Mouse (Mus musculus) MEL (cell line): ENCODE results near the gene Ociad2.

Source experiments
- CTCF ChIP-seq, 3 experiments: IDR thresholded peaks in 2 of 3; conservative IDR thresholded peaks in 1 of 3; 2 replicates each; pipeline ENCODE4 v1.5.1; 2011 to 2012; ENCODE audit warnings: low read length in 3 of 3, low read depth in 2 of 3, mild to moderate bottlenecking in 2 of 3, improper control_type of control experiment in 1 of 3, inconsistent platforms in 1 of 3, mixed read lengths in 1 of 3, moderate library complexity in 1 of 3; ENCODE audit not compliant: control insufficient read depth in 1 of 3, insufficient read depth in 1 of 3, poor library complexity in 1 of 3, severe bottlenecking in 1 of 3
- E2F4 ChIP-seq: IDR thresholded peaks from 2 replicates; pipeline ENCODE4 v1.6.1; 2011; ENCODE audit warnings: low read depth, low read length, improper control_type of control experiment, borderline replicate concordance
- GATA1 ChIP-seq: IDR thresholded peaks from 2 replicates; pipeline ENCODE4 v1.6.1; 2011; ENCODE audit warnings: low read depth, low read length, improper control_type of control experiment
- MEF2A ChIP-seq: IDR thresholded peaks from 2 replicates; pipeline ENCODE4 v1.6.1; 2014; ENCODE audit warnings: low read depth, mild to moderate bottlenecking, inconsistent platforms, low read length, improper control_type of control experiment; ENCODE audit not compliant: poor library complexity, insufficient replicate concordance, severe bottlenecking; ENCODE audit errors: extremely low read depth
- POLR2A ChIP-seq, 2 experiments: IDR thresholded peaks; 2 replicates each; pipeline ENCODE4 v1.6.1; 2011 to 2012; ENCODE audit warnings: low read length in 2 of 2, mild to moderate bottlenecking in 2 of 2, control low read depth in 1 of 2, improper control_type of control experiment in 1 of 2, low read depth in 1 of 2, moderate library complexity in 1 of 2; ENCODE audit not compliant: control insufficient read depth in 1 of 2, insufficient read depth in 1 of 2, poor library complexity in 1 of 2
- POLR2AphosphoS2 ChIP-seq: IDR thresholded peaks from 2 replicates; pipeline ENCODE4 v1.6.1; 2011; ENCODE audit warnings: low read length, improper control_type of control experiment
- RAD21 ChIP-seq: IDR thresholded peaks from 2 replicates; pipeline ENCODE4 v1.6.1; 2011; ENCODE audit warnings: mild to moderate bottlenecking, low read depth, low read length, improper control_type of control experiment

GRCm38 (mm10) chr5:73280567-73280850, 60.3 kb downstream of the Ociad2 start:
- TF ChIP-seq POLR2A (IDR thresholded peaks at IDR 0.05; ENCODE audit: control insufficient read depth in 1 of 2, insufficient read depth in 1 of 2, low read depth in 1 of 2, low read length in 2 of 2, poor library complexity in 1 of 2), result no peak
- no peak for TF ChIP-seq CTCF (IDR thresholded peaks at IDR 0.05 in 2 of 3, conservative IDR thresholded peaks at IDR 0.05 in 1 of 3; ENCODE audit: control insufficient read depth in 1 of 3, insufficient read depth in 1 of 3, low read depth in 2 of 3, low read length in 3 of 3, poor library complexity in 1 of 3, severe bottlenecking in 1 of 3)
- no peak for TF ChIP-seq RAD21
- no peak for TF ChIP-seq POLR2AphosphoS2
- no peak for TF ChIP-seq E2F4
- no peak for TF ChIP-seq MEF2A
- TF ChIP-seq GATA1, result no peak
